Mouse (Mus musculus): Measurements from ENCODE around the gene 4931440F15Rik.

DNA sequence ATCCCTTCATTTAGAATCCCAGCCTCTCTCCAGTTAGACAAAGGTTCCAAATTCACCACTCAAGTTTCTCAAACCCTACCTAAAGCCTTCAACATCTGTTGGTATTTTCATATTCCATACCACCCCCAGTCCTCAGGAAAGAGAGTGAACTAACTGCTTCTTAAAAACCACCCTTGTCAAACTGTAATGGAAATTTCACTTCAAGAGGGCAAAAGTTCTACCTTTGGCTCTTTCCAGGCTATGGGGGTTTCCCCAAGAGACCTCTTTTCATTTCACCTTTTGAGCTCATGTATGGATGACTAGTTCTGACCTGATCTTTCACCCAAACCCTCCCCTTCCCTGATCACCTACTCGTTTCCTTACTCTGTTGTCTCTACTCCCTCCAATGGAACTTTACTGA lies 25.6 kb downstream of the 4931440F15Rik start:
- TF ChIP-seq CTCF (IDR thresholded peaks at IDR 0.05; ENCODE audit: extremely low read depth, insufficient read depth, low read length), result no peak
- no peak for TF ChIP-seq POLR2A (IDR thresholded peaks at IDR 0.05; ENCODE audit: extremely low read depth, insufficient read depth, low read length)
